In genomic region chr1:166381821-166382220, GRCm38 (mm10) we compare ENCODE assay signal across 12 mouse cellular contexts. TPM values are rescaled to one million over a fixed set of nuclear protein-coding genes. Genes with fewer than 3 reads are reported as not detected.
DNase-seq lines count a peak whose midpoint lies in the region; ATAC-seq and TF ChIP-seq lines count a peak whose summit lies in the region.
"Had no signal": no experiment of that assay in that cellular context is flagged by ENCODE, and none has a peak within 500 bp of the region (broad histone marks: within the 10 kb centered on the region; RNA-seq: fewer than 3 reads in every experiment).

No protein-coding gene starts in this region.

- no peaks in the 10 kb centered on the region for H3K9me3 ChIP-seq in heart, embryonic 12.5 days (replicated peaks)
- H3K9me3 ChIP-seq in heart, embryonic 10.5 days: no peaks in the 10 kb centered on the region
- no peaks in the 10 kb centered on the region for H3K9me3 ChIP-seq in kidney, embryonic 15.5 days (replicated peaks)
- H3K9me3 ChIP-seq in CH12.LX (replicated peaks; ENCODE audit: low read length): no peaks in the 10 kb centered on the region
- H3K9me3 ChIP-seq in limb, embryonic 13.5 days: no peaks in the 10 kb centered on the region
- H3K9me3 ChIP-seq: forebrain, embryonic 10.5 days; limb, embryonic 15.5 days had no signal

- peak overlapping the region; percentile 41; the same call in 1 of the 2 replicates for H3K9ac ChIP-seq in heart, embryonic 12.5 days
- 0 out of 2 replicates have a peak overlapping the region, but pooled peaks have one; percentile 2 for H3K9ac ChIP-seq in kidney, embryonic 15.5 days
- peak overlapping the region; percentile 96; the same call in 1 of the 2 replicates for H3K9ac ChIP-seq in CH12.LX (ENCODE audit: insufficient read depth, low read depth)
- H3K9ac ChIP-seq in limb, embryonic 13.5 days: peak overlapping the region; percentile 98; the same call in 1 of the 2 replicates
- H3K9ac ChIP-seq: limb, embryonic 15.5 days had no signal

- H3K4me2 ChIP-seq in heart, embryonic 12.5 days: no peak overlapping the region
- H3K4me2 ChIP-seq in kidney, embryonic 15.5 days: no peak overlapping the region
- peak overlapping the region; percentile 33 for H3K4me2 ChIP-seq in CH12.LX (ENCODE audit: insufficient read depth, low read depth, poor library complexity, severe bottlenecking)
- H3K4me2 ChIP-seq in limb, embryonic 13.5 days (replicated peaks): peak overlapping the region; percentile 76
- H3K4me2 ChIP-seq: limb, embryonic 15.5 days had no signal

- TF ChIP-seq POLR2A in CH12.LX (IDR thresholded peaks at IDR 0.05; ENCODE audit: low read depth, low read length): no peak

- H3K79me2 ChIP-seq in CH12.LX (replicated peaks; ENCODE audit: control insufficient read depth, extremely low read depth, insufficient read depth, poor library complexity, severe bottlenecking): peaks cover 24% of the 10 kb centered on the region

- H3K27me3 ChIP-seq in heart, embryonic 12.5 days (replicated peaks): no peaks in the 10 kb centered on the region
- H3K27me3 ChIP-seq in heart, embryonic 10.5 days (ENCODE audit: insufficient read depth, poor library complexity, severe bottlenecking): no peaks in the 10 kb centered on the region
- no peaks in the 10 kb centered on the region for H3K27me3 ChIP-seq in kidney, embryonic 15.5 days
- no peaks in the 10 kb centered on the region for H3K27me3 ChIP-seq in CH12.LX (replicated peaks)
- no peaks in the 10 kb centered on the region for H3K27me3 ChIP-seq in limb, embryonic 13.5 days
- H3K27me3 ChIP-seq: limb, embryonic 15.5 days had no signal

- TF ChIP-seq EP300 in CH12.LX (IDR thresholded peaks at IDR 0.05; ENCODE audit: low read length): no peak

- dilution Hi-C loops in CH12.LX (cut with MboI; ENCODE audit: extremely low pct_ligation_motif_present, extremely low pct_unique_long_range_greater_than_20kb, low sequenced_read_pairs): no loop called here

- in situ Hi-C loops in CH12.LX (cut with MboI; ENCODE audit: low pct_ligation_motif_present, low pct_unique_long_range_greater_than_20kb, low sequenced_read_pairs): loop anchor here (25.0 kb wide), 2 partner anchors 395 to 570 kb away; no protein-coding TSS in a partner anchor

- WGBS in heart, embryonic 12.5 days: 80% methylated on average over 5 of the region's 5 CpGs
- 86% methylated on average over 5 of the region's 5 CpGs for WGBS in heart, embryonic 10.5 days
- 57% methylated on average over 5 of the region's 5 CpGs for WGBS in kidney, embryonic 15.5 days
- 76% methylated on average over 5 of the region's 5 CpGs for WGBS in limb, embryonic 13.5 days

- peaks cover 47% of the 10 kb centered on the region for H3K36me3 ChIP-seq in heart, embryonic 12.5 days
- peaks cover 49% of the 10 kb centered on the region for H3K36me3 ChIP-seq in heart, embryonic 10.5 days
- peaks cover 44% of the 10 kb centered on the region for H3K36me3 ChIP-seq in kidney, embryonic 15.5 days
- H3K36me3 ChIP-seq in CH12.LX (replicated peaks in 1 of 2; ENCODE audit: control insufficient read depth in 1 of 2, insufficient read depth in 1 of 2, low read length in 1 of 2): peaks cover 29 to 50% of the 10 kb centered on the region in 2 experiments
- H3K36me3 ChIP-seq in limb, embryonic 13.5 days: peaks cover 45% of the 10 kb centered on the region

- H3K4me1 ChIP-seq in heart, embryonic 12.5 days (replicated peaks): peaks cover 16% of the 10 kb centered on the region
- peaks cover 7% of the 10 kb centered on the region for H3K4me1 ChIP-seq in heart, embryonic 10.5 days
- H3K4me1 ChIP-seq in kidney, embryonic 15.5 days: peaks cover 25% of the 10 kb centered on the region
- H3K4me1 ChIP-seq in CH12.LX (ENCODE audit: control insufficient read depth in 1 of 2, insufficient read depth in 2 of 2): peaks cover 7 to 24% of the 10 kb centered on the region in 2 experiments
- H3K4me1 ChIP-seq in limb, embryonic 13.5 days: peaks cover 23% of the 10 kb centered on the region

- no peak overlapping the region for H3K27ac ChIP-seq in heart, embryonic 12.5 days (ENCODE audit: poor library complexity, severe bottlenecking)
- no peak overlapping the region for H3K27ac ChIP-seq in heart, embryonic 10.5 days
- no peak overlapping the region for H3K27ac ChIP-seq in kidney, embryonic 15.5 days
- H3K27ac ChIP-seq in CH12.LX (ENCODE audit: insufficient read depth, low read depth): no peak overlapping the region
- no peak overlapping the region for H3K27ac ChIP-seq in limb, embryonic 13.5 days
- H3K27ac ChIP-seq: forebrain, embryonic 10.5 days; limb, embryonic 15.5 days had no signal

- H3K4me3 ChIP-seq in heart, embryonic 12.5 days: no peak overlapping the region
- H3K4me3 ChIP-seq in heart, embryonic 10.5 days: no peak overlapping the region
- H3K4me3 ChIP-seq in kidney, embryonic 15.5 days (replicated peaks): no peak overlapping the region
- H3K4me3 ChIP-seq in CH12.LX (replicated peaks in 1 of 3; ENCODE audit: low read depth in 2 of 3, low read length in 2 of 3, poor library complexity in 1 of 3): peak overlapping the region in 1 of 3 experiments; percentile 10
- H3K4me3 ChIP-seq in limb, embryonic 13.5 days: no peak overlapping the region
- H3K4me3 ChIP-seq: forebrain, embryonic 10.5 days; limb, embryonic 15.5 days had no signal

- no peak for ATAC-seq in heart, embryonic 12.5 days (ENCODE audit: insufficient number of reproducible peaks, low FRiP score)
- ATAC-seq in kidney, embryonic 15.5 days (replicated peaks; ENCODE audit: low FRiP score): no peak
- ATAC-seq in limb, embryonic 13.5 days (ENCODE audit: low FRiP score, low read depth): no peak

- no peak for TF ChIP-seq CTCF in CH12.LX (conservative IDR thresholded peaks at IDR 0.05 in 1 of 2, IDR thresholded peaks at IDR 0.05 in 1 of 2; ENCODE audit: low read depth in 2 of 2, low read length in 2 of 2)

- DNase-seq in heart, embryonic 10.5 days (ENCODE audit: low spot score): no peak
- DNase-seq in kidney, adult 18-20 months: no peak
- DNase-seq in CH12.LX (ENCODE audit: extremely low read depth): no peak
- no peak for DNase-seq in adrenal gland, adult 2 months
- DNase-seq: B cell, adult 2 months; gastrocnemius, postnatal 25 days; thymus, postnatal 36 days had no signal

- TF ChIP-seq RAD21 in CH12.LX (IDR thresholded peaks at IDR 0.05; ENCODE audit: low read depth, low read length): no peak

TF ChIP-seq in CH12.LX, 34 proteins besides CTCF, POLR2A, EP300 and RAD21:
- TF ChIP-seq HCFC1 (IDR thresholded peaks at IDR 0.05; ENCODE audit: low read depth, low read length): no peak
- TF ChIP-seq SIN3A (IDR thresholded peaks at IDR 0.05; ENCODE audit: low read length): no peak
- TF ChIP-seq E2F4 (IDR thresholded peaks at IDR 0.05; ENCODE audit: insufficient replicate concordance, low read depth, low read length): no peak
- no peak for TF ChIP-seq UBTF (IDR thresholded peaks at IDR 0.05; ENCODE audit: low read depth, low read length)
- TF ChIP-seq MAFK (IDR thresholded peaks at IDR 0.05; ENCODE audit: insufficient replicate concordance, low read length): no peak
- no peak for TF ChIP-seq ZNF384 (IDR thresholded peaks at IDR 0.05; ENCODE audit: low read depth, low read length)
- TF ChIP-seq IRF4 (IDR thresholded peaks at IDR 0.05; ENCODE audit: low read depth, low read length): no peak
- TF ChIP-seq POLR2AphosphoS2 (IDR thresholded peaks at IDR 0.05; ENCODE audit: low read depth, low read length): no peak
- no peak for TF ChIP-seq SMC3 (IDR thresholded peaks at IDR 0.05; ENCODE audit: low read depth, low read length)
- no peak for TF ChIP-seq MEF2A (IDR thresholded peaks at IDR 0.05; ENCODE audit: borderline replicate concordance, low read depth, low read length)
- no peak for TF ChIP-seq GABPA (IDR thresholded peaks at IDR 0.05; ENCODE audit: insufficient replicate concordance, low read depth, low read length)
- TF ChIP-seq CHD2 (IDR thresholded peaks at IDR 0.05; ENCODE audit: low read length): no peak
- TF ChIP-seq JUND (conservative IDR thresholded peaks at IDR 0.05; ENCODE audit: low read depth, low read length): no peak
- TF ChIP-seq RCOR1 (conservative IDR thresholded peaks at IDR 0.05; ENCODE audit: low read depth, low read length): no peak

RNA-seq across cellular contexts. Expression of gene Tada1, which starts 2.9 kb away (rescaled TPM):
- 30.3 and 32.1 TPM in 2 replicates for polyA plus RNA-seq in heart, embryonic 12.5 days (2016; fragmentation: Nextera tagmentation; extraction: Ambion mirVana)
- 35.6 and 44.5 TPM in 2 replicates for polyA plus RNA-seq in heart, embryonic 10.5 days (2016; fragmentation: Nextera tagmentation; extraction: Ambion mirVana)
- polyA plus RNA-seq in kidney, embryonic 15.5 days (2015; fragmentation: Nextera tagmentation; extraction: Ambion mirVana): 57.6 and 58.3 TPM in 2 replicates
- total RNA-seq in CH12.LX (2012; rRNA removed) (46.3 and 49.9 TPM in 2 replicates), CH12.LX (2014; rRNA removed) (80.1 and 86.0 TPM in 2 replicates)
- 49.6 and 59.5 TPM in 2 replicates for polyA plus RNA-seq in CH12.LX (2012; ENCODE audit: insufficient read length, low read depth)
- 61.1 and 65.5 TPM in 2 replicates for polyA plus RNA-seq in limb, embryonic 13.5 days (2015; fragmentation: Nextera tagmentation; extraction: Ambion mirVana)
- total RNA-seq in adrenal gland, adult 2 months (2021): 10 to 100 TPM; 16.6 to 19.3 TPM
- polyA plus RNA-seq in adrenal gland, adult 2 months (2012; rRNA removed): 7.3 and 11.1 TPM in 2 replicates

RNA-seq across cellular contexts. Expression of gene Pogk, which starts 27.8 kb away (rescaled TPM):
- 15.3 and 17.4 TPM in 2 replicates for polyA plus RNA-seq in heart, embryonic 12.5 days (2016; fragmentation: Nextera tagmentation; extraction: Ambion mirVana)
- polyA plus RNA-seq in heart, embryonic 10.5 days (2016; fragmentation: Nextera tagmentation; extraction: Ambion mirVana): 11.9 and 12.7 TPM in 2 replicates
- 14.7 and 14.8 TPM in 2 replicates for polyA plus RNA-seq in kidney, embryonic 15.5 days (2015; fragmentation: Nextera tagmentation; extraction: Ambion mirVana)
- total RNA-seq in CH12.LX (2012; rRNA removed) (9.9 and 10.4 TPM in 2 replicates), CH12.LX (2014; rRNA removed) (4.9 TPM in 2 replicates)
- polyA plus RNA-seq in CH12.LX (2012; ENCODE audit: insufficient read length, low read depth): 7.1 and 7.3 TPM in 2 replicates
- polyA plus RNA-seq in limb, embryonic 13.5 days (2015; fragmentation: Nextera tagmentation; extraction: Ambion mirVana): 20.5 and 24.6 TPM in 2 replicates
- 10 to 100 TPM; 31.3 to 32.9 TPM for total RNA-seq in adrenal gland, adult 2 months (2021)
- polyA plus RNA-seq in adrenal gland, adult 2 months (2012; rRNA removed): 7.9 and 9.2 TPM in 2 replicates

Comparison
In these comparisons a context has a peak if more than half of its experiments do, and no peak if none do; other contexts are left out.
1. H3K4me2 ChIP-seq: peak in CH12.LX (single experiment) and limb, embryonic 13.5 days (single experiment); none in heart, embryonic 12.5 days (single experiment) and kidney, embryonic 15.5 days (single experiment).
2. H3K9ac ChIP-seq: peak in every context shown above with its lines; median percentile 98 in limb, embryonic 13.5 days; 96 in CH12.LX; 41 in heart, embryonic 12.5 days; 2 in kidney, embryonic 15.5 days.